Comparison of ENCODE assay signal across 8 mouse cellular contexts in genomic region chr1:33903587-33903986, GRCm38 (mm10). TPM values are rescaled to one million over a fixed set of nuclear protein-coding genes. Genes with fewer than 3 reads are reported as not detected.
DNase-seq lines count a peak whose midpoint lies in the region; ATAC-seq and TF ChIP-seq lines count a peak whose summit lies in the region.

No protein-coding gene starts in this region.

- H3K27ac ChIP-seq in lung, postnatal 0 days (ENCODE audit: low read length), result no peak overlapping the region
- no peak overlapping the region for H3K27ac ChIP-seq in heart, embryonic 15.5 days
- H3K27ac ChIP-seq in testis, adult 2 months (ENCODE audit: control insufficient read depth, insufficient read depth, low read depth, low read length), result peak overlapping the region; percentile 70

- H3K27me3 ChIP-seq in lung, postnatal 0 days (replicated peaks; ENCODE audit: insufficient read depth, low read length), result peaks cover 14% of the 10 kb centered on the region
- peaks cover 22% of the 10 kb centered on the region; the same call in 1 of the 2 replicates for H3K27me3 ChIP-seq in heart, embryonic 15.5 days
- no peaks in the 10 kb centered on the region for H3K27me3 ChIP-seq in testis, adult 2 months (ENCODE audit: control insufficient read depth, insufficient read depth, low read length)

- no peak for ATAC-seq in lung, postnatal 0 days
- ATAC-seq in heart, embryonic 15.5 days (replicated peaks; ENCODE audit: insufficient number of reproducible peaks, insufficient read depth, low FRiP score, low read depth), result no peak

- H3K4me1 ChIP-seq in lung, postnatal 0 days (ENCODE audit: insufficient read depth, low read depth, low read length), result no peaks in the 10 kb centered on the region
- H3K4me1 ChIP-seq in heart, embryonic 15.5 days (replicated peaks), result peaks cover 15% of the 10 kb centered on the region
- H3K4me1 ChIP-seq in testis, adult 2 months (ENCODE audit: control insufficient read depth, insufficient read depth, low read length), result peaks cover 15% of the 10 kb centered on the region

- no peak for TF ChIP-seq CTCF in lung, postnatal 0 days (IDR thresholded peaks at IDR 0.05)
- TF ChIP-seq CTCF in testis, adult 2 months (IDR thresholded peaks at IDR 0.05; ENCODE audit: control insufficient read depth, insufficient read depth, insufficient replicate concordance, low read depth, low read length), result no peak

- TF ChIP-seq EP300 in lung, postnatal 0 days (IDR thresholded peaks at IDR 0.05), result no peak

- H3K9me3 ChIP-seq in lung, postnatal 0 days (ENCODE audit: low read length), result no peaks in the 10 kb centered on the region
- no peaks in the 10 kb centered on the region for H3K9me3 ChIP-seq in heart, embryonic 15.5 days (replicated peaks)

- WGBS in lung, postnatal 0 days, result 24% methylated on average over 9 of the region's 9 CpGs
- 28% methylated on average over 9 of the region's 9 CpGs for WGBS in heart, embryonic 15.5 days

- H3K4me2 ChIP-seq in lung, postnatal 0 days (replicated peaks; ENCODE audit: low read depth, low read length), result no peak overlapping the region
- peak overlapping the region; percentile 47 for H3K4me2 ChIP-seq in heart, embryonic 15.5 days

- no peak overlapping the region for H3K4me3 ChIP-seq in lung, postnatal 0 days (ENCODE audit: low read depth, low read length)
- H3K4me3 ChIP-seq in heart, embryonic 15.5 days, result peak overlapping the region; percentile 18
- peak overlapping the region; percentile 34; the same call in 1 of the 2 replicates for H3K4me3 ChIP-seq in testis, adult 2 months (ENCODE audit: control insufficient read depth, low read depth, low read length)

- no peaks in the 10 kb centered on the region for H3K36me3 ChIP-seq in lung, postnatal 0 days (ENCODE audit: insufficient read depth, low read length)
- H3K36me3 ChIP-seq in heart, embryonic 15.5 days, result no peaks in the 10 kb centered on the region
- no peaks in the 10 kb centered on the region for H3K36me3 ChIP-seq in testis, adult 2 months (ENCODE audit: control insufficient read depth, insufficient read depth, low read length)

- no peak for TF ChIP-seq POLR2A in testis, adult 2 months (IDR thresholded peaks at IDR 0.05; ENCODE audit: control insufficient read depth, low read depth, low read length)

- H3K9ac ChIP-seq in lung, postnatal 0 days (replicated peaks; ENCODE audit: low read depth), result no peak overlapping the region
- H3K9ac ChIP-seq in heart, embryonic 15.5 days, result 0 out of 2 replicates have a peak overlapping the region, but pooled peaks have one; percentile 6

- DNase-seq in cerebellum, adult 9-11 months, result peak; percentile 7
- DNase-seq in cerebellum, postnatal 25 days, result no peak
- peak; percentile 45 for DNase-seq in lung, postnatal 0 days (ENCODE audit: low spot score)
- no peak for DNase-seq in lung, adult 18-20 months
- DNase-seq in left cerebral cortex, adult 9 months (ENCODE audit: low spot score in 2 of 2), result no peak
- DNase-seq in right cerebral cortex, adult 2 months (ENCODE audit: low spot score in 2 of 2), result no peak

RNA-seq across cellular contexts. Expression of gene Bend6, which starts 4.0 kb away (rescaled TPM):
- polyA plus RNA-seq in lung, postnatal 0 days (2015; fragmentation: Nextera tagmentation; extraction: Ambion mirVana), result 0.45 and 0.63 TPM in 2 replicates
- polyA plus RNA-seq in heart, embryonic 15.5 days (2015; fragmentation: Nextera tagmentation; extraction: Ambion mirVana), result 3.6 TPM in 2 replicates
- 0.87 and 1.1 TPM in 2 replicates for polyA plus RNA-seq in testis, adult 2 months (2012; rRNA removed)

RNA-seq across cellular contexts. Expression of gene Dst, which starts 4.4 kb away (rescaled TPM):
- 18.1 and 19.8 TPM in 2 replicates for polyA plus RNA-seq in lung, postnatal 0 days (2015; fragmentation: Nextera tagmentation; extraction: Ambion mirVana)
- 21.4 and 23.4 TPM in 2 replicates for polyA plus RNA-seq in heart, embryonic 15.5 days (2015; fragmentation: Nextera tagmentation; extraction: Ambion mirVana)
- 33.0 and 38.7 TPM in 2 replicates for polyA plus RNA-seq in testis, adult 2 months (2012; rRNA removed)

Comparison
In these comparisons a context has a peak if more than half of its experiments do, and no peak if none do; other contexts are left out.
1. DNase-seq: peak in cerebellum, adult 9-11 months (single experiment) and lung, postnatal 0 days (single experiment); none in cerebellum, postnatal 25 days (0 of 2), lung, adult 18-20 months (0 of 2), left cerebral cortex, adult 9 months (0 of 2) and right cerebral cortex, adult 2 months (0 of 2).